Mouse (Mus musculus) intestine, postnatal 0 days (tissue): ENCODE measurements around the gene Mipep. TPM values are rescaled to one million over a fixed set of nuclear protein-coding genes. Genes with fewer than 3 reads are reported as not detected.

Experiments used
- ATAC-seq: fragments of 200-750 bp; cut with Nextera tagmentation; 2 replicates; pipeline ENCODE4 v1.8.0; 2017; ENCODE audit warnings: mild to moderate bottlenecking, moderate TSS enrichment, moderate library complexity
- H3K27ac ChIP-seq: fragments of 300-500 bp; sonication (generic); 2 replicates; pipeline ENCODE4 v1.5.1; 2014; ENCODE audit warnings: mild to moderate bottlenecking, low read depth, low read length, moderate library complexity
- H3K27me3 ChIP-seq: fragments of 300-500 bp; sonication (generic); replicated peaks from 2 replicates; pipeline ENCODE4 v1.6.1; 2014; ENCODE audit warnings: low read length, mixed read lengths; ENCODE audit not compliant: control insufficient read depth, insufficient read depth
- H3K36me3 ChIP-seq: fragments of 300-500 bp; sonication (generic); 2 replicates; pipeline ENCODE4 v1.6.1; 2014; ENCODE audit warnings: mild to moderate bottlenecking, moderate library complexity; ENCODE audit not compliant: control insufficient read depth, insufficient read depth
- H3K4me1 ChIP-seq: fragments of 300-500 bp; sonication (generic); replicated peaks from 2 replicates; pipeline ENCODE4 v1.6.1; 2014; ENCODE audit warnings: antibody characterized with exemption, low read length, mixed read lengths; ENCODE audit not compliant: control insufficient read depth, insufficient read depth
- H3K4me2 ChIP-seq: fragments of 300-500 bp; sonication (generic); replicated peaks from 2 replicates; pipeline ENCODE4 v1.6.1; 2014; ENCODE audit warnings: low read depth, mild to moderate bottlenecking, moderate library complexity
- H3K4me3 ChIP-seq: fragments of 300-500 bp; sonication (generic); 2 replicates; pipeline ENCODE4 v1.5.1; 2014; ENCODE audit warnings: low read depth, low read length
- H3K9ac ChIP-seq: fragments of 300-500 bp; sonication (generic); 2 replicates; pipeline ENCODE4 v1.6.1; 2014; ENCODE audit warnings: mild to moderate bottlenecking, low read depth, low read length
- H3K9me3 ChIP-seq: fragments of 300-500 bp; sonication (generic); 2 replicates; pipeline ENCODE4 v1.6.1; 2016; ENCODE audit warnings: mixed run types; ENCODE audit not compliant: control insufficient read depth
- CTCF ChIP-seq: sonication (generic); IDR thresholded peaks from 2 replicates; pipeline ENCODE4 v1.5.1; 2016; ENCODE audit warnings: low read depth, mild to moderate bottlenecking, control low read depth, antibody characterized with exemption, moderate library complexity
- WGBS: fragments of 180-500 bp; shearing (Covaris S2); extraction: QIAGEN DNeasy Blood & Tissue Kit; methylation state at CpG from one replicate; pipeline ENCODE4 v1.1.7; 2014; 5-methylcytosine and 5-hydroxymethylcytosine counted together
- polyA plus RNA-seq: library from polyadenylated mRNA; unstranded; fragments of >200 nt; fragmentation: Nextera tagmentation; extraction: Ambion mirVana; gene quantifications from 2 replicates; pipeline ENCODE4 v1.2.1, GENCODE M21; 2015

Gene Mipep
- polyA plus RNA-seq, 1 experiment from 2014 or later = 7.0 TPM

GRCm38 (mm10) chr14:60769340-60769739 is 15.0 kb upstream of the Mipep start:
- Histone ChIP-seq H3K36me3 (no peaks in the 10 kb centered on the region), H3K27me3 (no peaks in the 10 kb centered on the region), H3K9me3 (no peaks in the 10 kb centered on the region), H3K4me1 (no peaks in the 10 kb centered on the region), H3K4me3 (no peak overlapping the region), H3K4me2 (no peak overlapping the region), H3K9ac (no peak overlapping the region), H3K27ac (no peak overlapping the region)
- WGBS = 44% methylated on average over 6 of the region's 6 CpGs
- no peak for ATAC-seq
- peak; percentile 56 for TF ChIP-seq CTCF

- no peaks in the 10 kb centered on the region for H3K9me3 ChIP-seq
- H3K4me3 ChIP-seq = no peak overlapping the region
- H3K27me3 ChIP-seq = no peaks in the 10 kb centered on the region
- H3K4me2 ChIP-seq = no peak overlapping the region
- H3K9ac ChIP-seq = no peak overlapping the region
- WGBS = 69% methylated on average over 6 of the region's 6 CpGs
- H3K4me1 ChIP-seq = no peaks in the 10 kb centered on the region
- no peak for TF ChIP-seq CTCF
- H3K27ac ChIP-seq = no peak overlapping the region
- no peak for ATAC-seq
- no peaks in the 10 kb centered on the region for H3K36me3 ChIP-seq
Measured at GRCm38 (mm10) chr14:60770594-60770993, 13.8 kb upstream of the Mipep start.

- ATAC-seq = no peak
- WGBS = 3% methylated on average over 8 of the region's 8 CpGs
- no peaks in the 10 kb centered on the region for H3K27me3 ChIP-seq
- H3K4me2 ChIP-seq = peak overlapping the region; percentile 61
- no peak overlapping the region for H3K9ac ChIP-seq
- peak; percentile 93; the same call in 1 of the 2 replicates for TF ChIP-seq CTCF
- H3K4me3 ChIP-seq = peak overlapping the region; percentile 27
- H3K9me3 ChIP-seq = no peaks in the 10 kb centered on the region
- no peaks in the 10 kb centered on the region for H3K36me3 ChIP-seq
- H3K4me1 ChIP-seq = no peaks in the 10 kb centered on the region
- no peak overlapping the region for H3K27ac ChIP-seq
Measured at GRCm38 (mm10) chr14:60771057-60771456, 13.3 kb upstream of the Mipep start.

- H3K9me3 ChIP-seq = no peaks in the 10 kb centered on the region
- H3K27me3 ChIP-seq = no peaks in the 10 kb centered on the region
- no peak for ATAC-seq
- no peak overlapping the region for H3K4me3 ChIP-seq
- 83% methylated on average over 2 of the region's 2 CpGs for WGBS
- no peaks in the 10 kb centered on the region for H3K4me1 ChIP-seq
- TF ChIP-seq CTCF = peak; percentile 52
- no peak overlapping the region for H3K9ac ChIP-seq
- H3K4me2 ChIP-seq = no peak overlapping the region
- H3K27ac ChIP-seq = no peak overlapping the region
- no peaks in the 10 kb centered on the region for H3K36me3 ChIP-seq
Measured at GRCm38 (mm10) chr14:60773476-60773875, 10.9 kb upstream of the Mipep start.

- no peak for ATAC-seq
- Histone ChIP-seq H3K4me3 (no peak overlapping the region), H3K36me3 (no peaks in the 10 kb centered on the region), H3K4me1 (no peaks in the 10 kb centered on the region), H3K4me2 (no peak overlapping the region), H3K9me3 (no peaks in the 10 kb centered on the region), H3K27ac (no peak overlapping the region), H3K27me3 (no peaks in the 10 kb centered on the region), H3K9ac (no peak overlapping the region)
- TF ChIP-seq CTCF = no peak
- WGBS = 89% methylated on average over 8 of the region's 8 CpGs
Measured at GRCm38 (mm10) chr14:60776521-60776920, 7.9 kb upstream of the Mipep start.

- ATAC-seq = no peak
Measured at GRCm38 (mm10) chr14:60777485-60777919, 6.9 kb upstream of the Mipep start.

GRCm38 (mm10) chr14:60779198-60779597 is 5.2 kb upstream of the Mipep start:
- Histone ChIP-seq H3K4me1 (no peaks in the 10 kb centered on the region), H3K27ac (no peak overlapping the region), H3K4me3 (no peak overlapping the region), H3K36me3 (no peaks in the 10 kb centered on the region), H3K9me3 (no peaks in the 10 kb centered on the region), H3K9ac (no peak overlapping the region), H3K4me2 (no peak overlapping the region), H3K27me3 (no peaks in the 10 kb centered on the region)
- 95% methylated on average over 7 of the region's 7 CpGs for WGBS
- TF ChIP-seq CTCF = no peak
- no peak for ATAC-seq

More at GRCm38 (mm10) chr14:60777485-60777919, 6.9 kb upstream of the Mipep start:
- 80% methylated on average over 5 of the region's 5 CpGs for WGBS
- Histone ChIP-seq H3K9me3 (no peaks in the 10 kb centered on the region), H3K4me3 (no peak overlapping the region), H3K4me1 (no peaks in the 10 kb centered on the region), H3K27me3 (no peaks in the 10 kb centered on the region), H3K4me2 (no peak overlapping the region), H3K27ac (no peak overlapping the region), H3K9ac (no peak overlapping the region), H3K36me3 (no peaks in the 10 kb centered on the region)
- TF ChIP-seq CTCF = no peak
